Mouse (Mus musculus): Measurements from ENCODE around the gene Utp15.

The Utp15 gene

DNA sequence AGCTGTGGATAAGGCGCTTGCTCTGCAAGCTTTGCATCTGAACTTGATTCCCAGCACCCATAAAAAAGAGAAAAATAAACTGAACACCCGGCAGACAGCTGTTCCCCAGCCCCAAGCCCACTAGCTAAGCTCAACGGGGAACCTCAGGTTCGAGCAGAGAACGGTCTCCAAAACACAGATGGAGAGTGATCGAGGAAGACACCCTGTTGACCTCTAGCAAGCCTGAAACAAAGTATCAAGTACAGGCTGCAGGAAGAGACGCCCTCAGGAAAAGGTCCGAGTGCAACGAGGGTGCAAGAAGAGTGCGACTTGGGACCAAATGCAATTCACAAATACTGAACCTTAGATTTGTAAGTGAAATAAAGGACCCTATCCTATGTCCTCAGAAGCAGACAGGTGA is 13.2 kb downstream of the Utp15 start:
- no peak for DNase-seq (ENCODE audit: low spot score in 2 of 2)

DNA sequence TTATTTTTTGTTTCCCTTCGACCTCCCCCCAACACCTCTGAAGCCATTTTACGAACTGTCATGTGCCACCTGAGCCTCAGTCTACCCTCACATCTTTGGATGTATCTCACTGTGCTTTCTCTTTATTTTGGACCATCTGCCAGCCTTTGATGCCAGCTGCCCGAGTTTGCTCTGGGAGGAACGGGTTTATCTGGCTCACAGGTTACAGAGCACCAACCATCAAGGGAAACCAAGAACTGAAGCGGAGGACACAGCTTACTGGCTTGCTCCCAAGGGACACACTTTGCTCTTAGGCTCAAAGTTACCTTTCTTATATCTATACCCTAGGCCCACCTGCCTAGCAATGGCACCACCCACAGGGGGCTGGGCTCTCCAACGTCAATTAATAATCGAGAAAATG is 17.5 kb downstream of the Utp15 start:
- no peak for DNase-seq (ENCODE audit: low spot score in 2 of 2)

DNA sequence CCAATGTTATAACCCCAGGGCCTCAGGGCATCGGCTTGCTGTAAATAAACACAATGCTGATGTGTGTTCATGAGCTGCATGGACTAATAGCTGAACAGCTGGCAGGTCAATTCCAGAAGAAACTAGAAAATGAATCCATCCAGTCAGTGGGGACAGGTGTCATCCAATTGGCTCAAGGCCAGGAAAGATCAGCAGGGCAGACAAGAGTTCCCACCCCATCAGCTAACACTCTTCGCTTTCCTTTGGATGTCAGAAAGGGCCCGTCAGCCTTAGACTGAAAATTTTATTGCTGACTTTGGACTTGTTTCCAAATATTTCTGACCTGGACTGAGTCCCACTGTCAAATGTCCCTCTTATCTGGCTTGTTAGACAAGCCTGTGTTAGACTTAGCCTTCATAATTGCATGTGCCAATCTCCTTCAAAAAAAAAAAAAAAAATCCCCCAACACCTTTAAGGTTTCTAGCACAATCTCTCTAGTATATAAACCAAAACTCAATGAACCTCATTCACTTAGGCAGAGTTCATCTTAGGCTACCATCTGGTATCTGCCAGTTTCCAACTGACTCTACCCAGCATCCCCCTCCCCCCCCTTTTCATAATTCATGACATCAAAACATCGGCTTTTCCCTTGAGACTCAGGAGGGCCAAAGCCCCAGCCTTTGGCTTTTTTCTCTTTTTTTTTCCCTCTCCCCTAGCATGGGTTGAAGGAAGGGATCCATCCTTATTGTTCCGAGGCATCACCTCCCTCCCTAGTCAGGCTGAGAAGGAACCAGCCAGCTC is 18.1 kb downstream of the Utp15 start:
- no peak for DNase-seq (ENCODE audit: low spot score in 2 of 2)

DNA sequence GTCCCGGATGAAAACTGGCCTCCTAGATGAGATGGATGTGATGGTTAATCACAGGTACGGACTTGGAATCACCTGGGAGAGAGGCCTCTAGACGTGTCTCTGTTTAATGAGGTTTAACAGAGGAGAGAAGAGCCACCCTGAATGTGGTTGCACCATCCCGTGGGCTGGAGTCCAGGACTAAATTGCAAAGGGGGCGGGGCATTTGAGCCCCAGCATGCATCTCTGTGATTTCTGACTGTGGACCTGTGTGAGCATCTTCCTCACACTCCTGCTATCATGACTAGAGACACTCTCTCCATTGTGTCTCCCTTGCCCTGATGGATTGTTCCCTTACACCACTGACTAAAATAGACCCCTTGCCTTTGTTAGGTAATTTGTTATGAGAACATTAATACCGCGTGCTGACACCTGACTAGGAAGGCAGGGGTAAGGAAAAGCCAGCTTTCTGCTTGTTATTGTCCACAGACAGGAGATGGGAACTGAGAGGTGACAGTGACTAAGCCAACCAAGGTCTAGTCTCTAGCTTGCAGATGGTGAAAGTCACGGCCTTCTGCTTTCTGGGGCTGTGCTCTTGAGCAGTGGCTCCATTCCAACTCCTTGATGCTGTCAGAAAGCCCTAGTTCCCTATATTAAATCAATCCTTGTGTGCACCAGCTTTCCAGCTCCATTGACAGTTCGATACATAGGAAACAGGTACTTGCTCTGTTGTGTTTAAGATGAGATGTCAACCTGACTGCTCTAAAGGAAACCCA is 21.1 kb downstream of the Utp15 start:
- no peak for DNase-seq (ENCODE audit: low spot score in 2 of 2)

DNA sequence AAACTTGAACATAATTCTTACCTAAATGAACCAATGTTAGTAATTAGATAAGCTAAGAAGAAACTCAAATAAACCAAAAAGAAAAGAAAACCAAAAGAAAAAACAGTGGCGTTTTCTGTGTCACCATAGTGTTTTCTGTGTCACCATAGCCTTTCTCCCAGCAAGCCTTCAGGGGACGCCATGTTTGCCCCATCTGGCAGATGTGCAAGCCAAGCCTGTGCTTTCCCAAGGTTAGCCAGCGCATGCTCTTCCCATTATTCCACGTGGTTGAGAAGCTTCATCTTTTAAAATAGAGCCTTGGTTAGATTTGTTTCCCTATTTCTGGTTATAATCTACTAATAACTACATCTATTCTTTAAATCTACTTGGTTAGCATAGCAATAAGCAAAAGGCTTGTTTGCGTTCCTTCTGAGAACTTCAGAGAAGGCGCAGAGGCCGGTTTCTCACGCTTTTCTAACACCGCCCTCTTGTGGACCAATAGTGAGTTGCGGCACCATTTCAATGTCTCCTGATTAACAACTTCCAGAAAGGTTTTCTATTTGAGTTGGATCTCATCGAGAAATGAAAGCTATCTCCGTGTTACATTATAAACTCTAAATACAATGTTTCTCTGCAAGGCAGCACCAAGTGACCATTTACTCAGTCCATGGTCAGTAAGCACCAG is 22.7 kb downstream of the Utp15 start:
- peak; percentile 44 to 73 for DNase-seq (ENCODE audit: low spot score in 2 of 2)

DNA sequence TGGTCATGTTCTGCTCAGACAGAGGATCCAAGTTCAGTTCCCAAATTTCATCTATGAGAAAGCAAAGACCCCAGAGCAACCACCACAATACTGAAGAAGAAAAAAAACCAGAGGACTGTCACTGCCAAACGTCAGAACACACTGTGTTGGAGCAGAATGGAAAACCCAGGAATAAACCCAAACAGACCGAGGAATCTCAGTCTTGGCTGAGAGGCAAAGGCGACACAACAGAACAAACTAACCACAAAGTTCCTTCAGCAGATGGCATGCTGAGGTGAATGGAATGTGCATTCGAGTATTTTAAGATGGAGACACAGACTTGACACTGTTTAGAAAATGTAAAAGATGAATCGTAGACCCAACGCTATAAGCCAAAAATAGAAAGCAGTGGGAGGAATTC is 27.4 kb downstream of the Utp15 start:
- no peak for DNase-seq (ENCODE audit: low spot score in 2 of 2)

DNA sequence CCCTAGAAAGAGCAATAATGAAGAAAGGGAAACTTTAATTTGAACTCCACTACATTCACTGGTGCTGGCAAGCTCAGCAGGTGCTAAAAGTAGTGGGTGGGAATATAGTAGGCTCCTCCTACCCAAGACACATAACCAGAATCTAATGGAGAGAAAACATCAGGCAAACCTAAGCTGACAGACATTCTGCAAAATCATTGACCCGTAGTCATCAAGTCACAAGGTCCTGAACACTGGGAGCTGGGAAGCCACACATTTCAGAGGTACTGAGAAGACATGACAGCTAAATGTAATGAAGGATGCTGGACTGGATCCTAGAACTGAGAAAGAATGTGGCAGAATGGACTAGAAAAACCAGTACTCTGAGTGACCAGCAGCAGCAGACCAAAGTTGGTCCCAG is 32.3 kb downstream of the Utp15 start:
- DNase-seq (ENCODE audit: low spot score in 2 of 2), result no peak

DNA sequence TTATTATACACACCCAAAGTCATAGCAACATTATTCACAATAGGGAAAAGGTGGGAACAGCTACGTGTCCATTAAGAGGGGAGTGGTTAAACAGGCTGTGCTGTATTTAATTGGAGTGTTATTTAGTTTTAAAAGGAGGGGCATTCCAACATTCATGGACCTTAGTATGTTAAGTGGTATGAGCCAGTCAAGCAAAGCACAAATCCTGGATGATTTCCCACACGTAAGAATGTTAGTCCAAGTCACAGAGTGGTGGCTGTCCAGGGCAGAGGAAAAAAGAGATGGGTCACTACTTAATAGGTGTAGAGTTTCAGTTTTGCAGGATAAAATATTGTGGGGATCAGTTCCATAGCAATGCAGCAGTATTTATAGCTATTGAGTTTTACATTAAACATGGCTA is 36.6 kb downstream of the Utp15 start:
- no peak for DNase-seq (ENCODE audit: low spot score in 2 of 2)

DNA sequence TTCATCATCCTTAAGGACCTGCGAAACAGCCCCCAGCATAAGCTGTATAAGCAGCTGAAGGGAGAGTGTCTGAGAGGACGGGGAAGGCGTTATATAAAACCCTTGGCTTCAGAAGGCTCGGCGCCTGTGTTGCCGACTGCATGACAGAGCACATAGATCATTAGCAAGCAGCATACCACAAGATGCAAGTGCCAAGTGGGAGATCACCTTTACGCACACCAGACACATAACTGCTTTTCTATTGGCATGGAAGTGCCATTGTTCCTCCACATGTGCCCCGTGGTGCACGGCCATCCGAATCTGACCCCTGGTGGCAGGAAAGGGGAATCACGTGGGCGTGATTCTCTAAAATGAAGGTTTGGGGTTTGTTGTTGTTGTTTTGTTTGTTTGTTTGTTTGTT is 40.0 kb downstream of the Utp15 start:
- no peak for DNase-seq (ENCODE audit: low spot score in 2 of 2)

DNA sequence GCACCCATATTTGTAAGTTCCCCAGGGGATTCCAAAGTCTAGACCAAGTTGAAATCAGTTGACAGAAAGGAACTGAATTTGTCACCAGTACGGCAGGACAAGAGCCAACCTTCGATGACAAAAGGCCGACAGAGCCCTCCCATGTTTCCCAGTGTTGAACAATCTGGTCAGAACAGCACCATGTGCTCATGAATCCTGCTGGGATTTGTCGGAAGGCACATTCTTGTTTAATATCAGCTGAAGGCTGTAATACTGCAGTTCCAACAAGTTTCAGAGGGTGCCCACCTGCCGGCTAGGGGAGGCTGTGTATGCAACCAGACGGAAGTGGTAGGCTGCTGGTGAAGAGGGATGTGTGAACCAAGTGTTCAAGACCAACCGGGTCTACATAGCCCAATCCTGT is 52.7 kb downstream of the Utp15 start:
- DNase-seq (ENCODE audit: low spot score in 2 of 2), result no peak

DNA sequence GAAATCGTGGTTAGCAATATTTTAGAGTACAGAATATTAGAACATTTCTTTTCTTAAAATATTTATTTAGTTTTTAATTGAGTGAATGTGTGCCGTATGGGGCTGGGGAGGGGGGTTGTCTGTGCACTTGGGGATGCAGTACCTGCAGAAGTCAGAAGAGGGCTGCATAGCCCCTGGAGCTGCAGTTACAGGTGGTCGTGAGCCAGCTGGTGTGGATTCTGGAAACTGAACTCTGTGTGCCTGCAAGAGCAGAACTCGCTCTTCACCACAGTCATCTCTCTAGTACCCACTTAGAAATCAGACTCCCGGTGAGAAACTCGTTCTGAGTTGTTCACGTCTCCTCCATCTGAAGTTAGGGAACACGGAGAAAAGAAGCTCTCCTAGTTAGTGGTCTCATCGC is 54.0 kb downstream of the Utp15 start:
- no peak for DNase-seq (ENCODE audit: low spot score in 2 of 2)

DNA sequence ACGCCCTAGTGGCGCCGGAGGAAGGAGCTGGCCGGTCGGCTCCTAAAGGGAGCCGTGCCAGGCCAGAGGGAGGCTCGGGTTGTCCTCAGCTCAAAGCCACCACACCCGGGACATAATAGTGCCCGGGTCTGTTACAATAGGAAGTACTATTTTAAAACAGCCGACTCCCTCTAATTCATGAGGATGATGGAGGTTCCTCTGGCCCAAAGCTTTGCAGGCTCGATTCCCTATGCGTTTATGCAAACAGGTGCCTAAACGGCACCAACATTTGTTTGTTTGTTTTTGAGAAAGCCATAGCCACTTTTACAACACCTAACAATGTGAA is 56.3 kb downstream of the Utp15 start:
- DNase-seq (ENCODE audit: low spot score in 2 of 2), result no peak

DNA sequence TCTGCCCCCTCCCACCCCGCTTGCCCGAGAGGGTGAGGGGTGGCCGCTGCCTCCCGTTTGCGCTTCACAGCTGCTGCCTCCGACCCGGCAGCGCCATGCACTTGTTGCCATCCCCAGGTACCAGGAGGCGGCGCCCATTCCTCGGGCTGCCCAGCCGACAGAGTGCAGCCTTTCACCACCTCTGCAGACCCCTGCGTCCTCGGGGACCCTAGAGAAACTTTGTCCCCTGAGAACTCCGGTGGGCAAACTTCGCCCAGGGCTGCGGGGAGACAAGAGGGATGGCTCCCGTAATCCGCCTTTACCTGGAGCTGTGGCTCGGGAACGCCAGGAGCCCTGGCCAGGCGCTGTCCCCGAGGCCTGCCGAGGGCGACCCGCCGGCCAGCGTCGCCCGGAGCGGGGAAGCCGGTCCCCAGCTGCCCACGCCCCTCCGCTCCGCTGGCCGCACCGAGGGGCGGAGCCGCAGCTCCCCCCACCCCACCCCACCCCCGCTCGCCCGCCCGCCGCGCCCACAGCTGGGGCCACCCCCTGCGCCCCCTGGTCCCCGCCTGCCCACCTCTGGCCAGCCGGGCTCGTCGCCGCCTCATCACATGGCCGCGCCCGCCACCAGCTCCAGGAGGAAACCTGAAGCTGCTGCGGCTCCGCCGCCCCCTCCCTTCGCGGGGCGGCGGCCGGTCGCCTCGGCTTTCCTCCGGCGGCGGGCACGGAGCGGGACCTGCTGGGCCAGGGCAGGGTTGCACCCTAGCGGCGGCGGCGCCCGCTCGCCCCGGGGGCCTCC is 56.9 kb downstream of the Utp15 start, which contains the start of gene Arhgef28:
Gene Arhgef28 (minus strand): TSS at position 669 of the 775 bp plus-strand sequence.
- peak; percentile 50 to 77 for DNase-seq (ENCODE audit: low spot score in 2 of 2)

DNA sequence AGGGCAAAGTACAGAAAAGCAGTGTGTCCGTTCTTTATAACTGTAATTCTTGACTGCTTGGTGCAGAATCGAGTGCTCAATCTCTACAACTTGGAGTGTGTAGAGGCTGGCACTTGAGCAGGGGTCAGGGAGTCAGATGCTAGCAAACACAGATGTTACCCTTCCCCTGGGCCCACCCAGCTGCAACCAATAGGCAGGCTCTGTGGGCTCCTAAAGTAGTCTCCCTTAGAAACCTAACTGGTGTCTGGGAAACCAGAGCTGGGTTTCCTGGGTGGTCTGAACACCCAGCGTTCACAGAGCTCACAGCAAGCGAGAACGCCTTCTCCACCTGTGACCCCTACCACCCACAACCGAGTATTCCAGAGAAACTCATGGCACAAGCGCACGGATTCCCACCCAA is 57.7 kb downstream of the Utp15 start:
- DNase-seq (ENCODE audit: low spot score in 2 of 2), result no peak

DNA sequence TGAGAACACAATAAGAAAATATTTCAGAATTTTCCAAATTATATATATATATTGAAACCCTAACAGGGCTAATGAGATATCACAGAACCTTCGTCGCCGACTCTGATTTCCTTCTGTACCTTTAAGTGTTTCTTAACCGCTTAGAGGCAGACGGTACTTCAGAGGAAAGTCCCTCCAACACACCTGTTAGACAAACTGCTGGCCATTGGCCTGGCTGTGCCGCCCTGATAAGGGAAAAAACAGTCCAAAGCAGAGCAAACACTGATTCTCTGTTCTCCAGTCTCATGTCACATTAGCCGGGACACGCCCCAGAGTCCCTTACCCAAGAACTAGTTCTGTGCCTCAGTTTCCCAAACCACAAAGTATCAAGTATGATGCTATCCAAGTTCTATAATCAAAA is 58.5 kb downstream of the Utp15 start:
- no peak for DNase-seq (ENCODE audit: low spot score in 2 of 2)

DNA sequence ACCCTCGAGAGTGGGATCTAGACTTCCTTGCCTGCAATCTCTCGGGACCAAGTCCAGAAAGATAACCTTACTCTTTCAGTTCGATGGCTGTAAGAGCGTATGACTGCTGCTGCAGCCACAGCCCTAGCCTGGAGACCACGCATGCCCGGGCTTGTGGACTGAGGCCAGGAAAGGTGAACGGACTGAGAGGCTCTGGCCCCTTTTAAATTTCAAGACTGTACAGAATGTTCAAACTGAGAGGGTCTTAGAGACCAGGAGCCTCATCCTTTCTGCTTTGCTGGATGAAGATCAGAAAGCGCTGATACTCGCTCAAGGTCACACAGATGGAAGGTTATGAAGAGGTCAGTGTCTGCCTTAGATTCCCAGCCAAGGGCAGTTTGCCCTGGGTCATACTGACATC is 61.4 kb downstream of the Utp15 start:
- DNase-seq (ENCODE audit: low spot score in 2 of 2), result no peak

Measured in spleen, postnatal 4 days (tissue).